Mouse (Mus musculus): ENCODE measurements around the gene Neurl4.

GRCm38 (mm10) chr11:69858113-69858998 lies 42.5 kb upstream of the Neurl4 start, which contains the start of gene Tnk1:
- TF ChIP-seq POLR2A (IDR thresholded peaks at IDR 0.05; ENCODE audit: extremely low read depth, insufficient read depth, low read length) (no peak), CTCF (IDR thresholded peaks at IDR 0.05; ENCODE audit: extremely low read depth, insufficient read depth, low read length) (no peak)
